Mouse (Mus musculus): ENCODE measurements around the gene Wipf1. TPM values are rescaled to one million over a fixed set of nuclear protein-coding genes. Genes with fewer than 3 reads are reported as not detected.

Wipf1 gene
- total RNA-seq, 2 experiments from 2014 or later: 19.0 to 20.8 TPM

GRCm38 (mm10) chr2:73380298-73380975 lies 149.1 kb downstream of the Wipf1 start:
- DNase-seq: no peak

- no peak for DNase-seq
Measured at GRCm38 (mm10) chr2:73379656-73380055, 149.9 kb downstream of the Wipf1 start.

Other genes with a start within 250 kb of the Wipf1 start
- 10 to 100 TPM; 11.2 to 16.6 TPM for gene Scrn3, start 217.1 kb downstream of the Wipf1 start, total RNA-seq (2021)
- 10 to 100 TPM; 10.8 to 11.1 TPM for gene Cir1, start 217.0 kb downstream of the Wipf1 start, total RNA-seq (2021)
- 1 to 10 TPM; 7.6 TPM for gene Gpr155, start 143.2 kb downstream of the Wipf1 start, total RNA-seq (2021)
- under 1 TPM in 1 of 2 experiments, not detected in 1; 0.14 TPM for gene Chrna1, start 50.6 kb upstream of the Wipf1 start, total RNA-seq (2021)
- gene Chn1, start 245.6 kb upstream of the Wipf1 start, total RNA-seq (2021): 10 to 100 TPM; 77.7 to 79.8 TPM

Measured in heart, postnatal 4 days (tissue).